Mouse (Mus musculus): ENCODE results near the gene Syn2. TPM values are rescaled to one million over a fixed set of nuclear protein-coding genes. Genes with fewer than 3 reads are reported as not detected.

The Syn2 gene
- polyA plus RNA-seq, 1 experiment from 2014 or later, result 1.0 TPM

- H3K4me1 ChIP-seq, result peaks cover 10% of the 10 kb centered on the region
- no peaks in the 10 kb centered on the region for H3K9me3 ChIP-seq
- H3K9ac ChIP-seq, result peak within 1 kb of the TSS; percentile 54; the same call in 1 of the 2 replicates
- peak within 1 kb of the TSS; percentile 20 for H3K4me3 ChIP-seq
- 38% methylated on average over 7 of the region's 10 CpGs for WGBS
- ATAC-seq (ENCODE audit: insufficient number of reproducible peaks, insufficient read depth, low FRiP score, low TSS enrichment, low read depth), result no peak
- H3K36me3 ChIP-seq, result no peaks in the 10 kb centered on the region
- H3K27me3 ChIP-seq, result peaks cover 9% of the 10 kb centered on the region
- H3K4me2 ChIP-seq, result peak within 1 kb of the TSS; percentile 58
- H3K27ac ChIP-seq, result no peak within 1 kb of the TSS
Measured at GRCm38 (mm10) chr6:115252099-115252873, 117.6 kb downstream of the Syn2 start, which contains the start of gene Timp4. Timp4 (minus strand) TSS chr6:115252205.

GRCm38 (mm10) chr6:115255171-115255570, 120.5 kb downstream of the Syn2 start:
- Histone ChIP-seq H3K4me1 (peaks cover 10% of the 10 kb centered on the region), H3K27ac (no peak overlapping the region), H3K9me3 (no peaks in the 10 kb centered on the region), H3K4me2 (no peak overlapping the region), H3K9ac (no peak overlapping the region), H3K4me3 (no peak overlapping the region), H3K27me3 (peaks cover 9% of the 10 kb centered on the region), H3K36me3 (no peaks in the 10 kb centered on the region)
- WGBS, result 80% methylated on average over 3 of the region's 3 CpGs
- ATAC-seq (ENCODE audit: insufficient number of reproducible peaks, insufficient read depth, low FRiP score, low TSS enrichment, low read depth), result no peak

GRCm38 (mm10) chr6:115260507-115260906, 125.8 kb downstream of the Syn2 start:
- H3K4me1 ChIP-seq, result no peaks in the 10 kb centered on the region

GRCm38 (mm10) chr6:115266791-115267190, 132.1 kb downstream of the Syn2 start:
- Histone ChIP-seq H3K9ac (no peak overlapping the region), H3K9me3 (no peaks in the 10 kb centered on the region), H3K4me1 (peaks cover 4% of the 10 kb centered on the region), H3K4me2 (no peak overlapping the region), H3K4me3 (no peak overlapping the region), H3K36me3 (no peaks in the 10 kb centered on the region), H3K27ac (no peak overlapping the region), H3K27me3 (peaks cover 6% of the 10 kb centered on the region; the same call in 1 of the 2 replicates)
- 68% methylated on average over 5 of the region's 5 CpGs for WGBS
- ATAC-seq (ENCODE audit: insufficient number of reproducible peaks, insufficient read depth, low FRiP score, low TSS enrichment, low read depth), result no peak

More at GRCm38 (mm10) chr6:115260507-115260906, 125.8 kb downstream of the Syn2 start:
- ATAC-seq (ENCODE audit: insufficient number of reproducible peaks, insufficient read depth, low FRiP score, low TSS enrichment, low read depth), result no peak
- H3K9me3 ChIP-seq, result no peaks in the 10 kb centered on the region
- 89% methylated on average over 3 of the region's 3 CpGs for WGBS
- H3K27me3 ChIP-seq, result no peaks in the 10 kb centered on the region
- no peak overlapping the region for H3K4me3 ChIP-seq
- H3K4me2 ChIP-seq, result no peak overlapping the region
- no peaks in the 10 kb centered on the region for H3K36me3 ChIP-seq
- no peak overlapping the region for H3K27ac ChIP-seq
- no peak overlapping the region for H3K9ac ChIP-seq

GRCm38 (mm10) chr6:115267916-115268315, 133.2 kb downstream of the Syn2 start:
- Histone ChIP-seq H3K4me3 (no peak overlapping the region), H3K9ac (no peak overlapping the region)

GRCm38 (mm10) chr6:115268551-115269385, 134.1 kb downstream of the Syn2 start:
- no peak for ATAC-seq (ENCODE audit: insufficient number of reproducible peaks, insufficient read depth, low FRiP score, low TSS enrichment, low read depth)
- no peak overlapping the region for H3K4me3 ChIP-seq
- H3K4me2 ChIP-seq, result no peak overlapping the region
- H3K27ac ChIP-seq, result no peak overlapping the region
- no peak overlapping the region for H3K9ac ChIP-seq
- H3K9me3 ChIP-seq, result no peaks in the 10 kb centered on the region
- peaks cover 9% of the 10 kb centered on the region; the same call in 1 of the 2 replicates for H3K27me3 ChIP-seq
- peaks cover 9% of the 10 kb centered on the region for H3K4me1 ChIP-seq
- WGBS, result 79% methylated on average over 10 of the region's 10 CpGs
- H3K36me3 ChIP-seq, result no peaks in the 10 kb centered on the region

More at GRCm38 (mm10) chr6:115267916-115268315, 133.2 kb downstream of the Syn2 start:
- peaks cover 9% of the 10 kb centered on the region; the same call in 1 of the 2 replicates for H3K27me3 ChIP-seq
- H3K4me1 ChIP-seq, result peaks cover 9% of the 10 kb centered on the region
- H3K36me3 ChIP-seq, result no peaks in the 10 kb centered on the region
- no peak overlapping the region for H3K27ac ChIP-seq
- no peak for ATAC-seq (ENCODE audit: insufficient number of reproducible peaks, insufficient read depth, low FRiP score, low TSS enrichment, low read depth)
- no peaks in the 10 kb centered on the region for H3K9me3 ChIP-seq
- no peak overlapping the region for H3K4me2 ChIP-seq
- 44% methylated on average over 2 of the region's 2 CpGs for WGBS

- no peak for ATAC-seq (ENCODE audit: insufficient number of reproducible peaks, insufficient read depth, low FRiP score, low TSS enrichment, low read depth)
Measured at GRCm38 (mm10) chr6:115269561-115269960, 134.9 kb downstream of the Syn2 start.

GRCm38 (mm10) chr6:115270085-115270484, 135.4 kb downstream of the Syn2 start:
- WGBS, result 53% methylated on average over 2 of the region's 2 CpGs
- Histone ChIP-seq H3K9me3 (no peaks in the 10 kb centered on the region), H3K9ac (no peak overlapping the region), H3K27me3 (peaks cover 9% of the 10 kb centered on the region; the same call in 1 of the 2 replicates), H3K4me3 (no peak overlapping the region), H3K36me3 (no peaks in the 10 kb centered on the region), H3K4me1 (peaks cover 9% of the 10 kb centered on the region), H3K4me2 (no peak overlapping the region), H3K27ac (no peak overlapping the region)
- ATAC-seq (ENCODE audit: insufficient number of reproducible peaks, insufficient read depth, low FRiP score, low TSS enrichment, low read depth), result no peak

More at GRCm38 (mm10) chr6:115269561-115269960, 134.9 kb downstream of the Syn2 start:
- Histone ChIP-seq H3K9me3 (no peaks in the 10 kb centered on the region), H3K27ac (no peak overlapping the region), H3K4me2 (no peak overlapping the region), H3K4me1 (peaks cover 9% of the 10 kb centered on the region), H3K27me3 (peaks cover 9% of the 10 kb centered on the region; the same call in 1 of the 2 replicates), H3K36me3 (no peaks in the 10 kb centered on the region), H3K9ac (no peak overlapping the region), H3K4me3 (no peak overlapping the region)
- WGBS, result 63% methylated on average over 5 of the region's 5 CpGs

GRCm38 (mm10) chr6:115271326-115271725, 136.6 kb downstream of the Syn2 start:
- no peak overlapping the region for H3K9ac ChIP-seq
- H3K4me1 ChIP-seq, result peaks cover 9% of the 10 kb centered on the region
- H3K27ac ChIP-seq, result no peak overlapping the region
- peaks cover 9% of the 10 kb centered on the region; the same call in 1 of the 2 replicates for H3K27me3 ChIP-seq
- H3K9me3 ChIP-seq, result no peaks in the 10 kb centered on the region
- H3K36me3 ChIP-seq, result no peaks in the 10 kb centered on the region
- no peak for ATAC-seq (ENCODE audit: insufficient number of reproducible peaks, insufficient read depth, low FRiP score, low TSS enrichment, low read depth)
- H3K4me3 ChIP-seq, result no peak overlapping the region
- WGBS, result 70% methylated on average over 3 of the region's 3 CpGs
- H3K4me2 ChIP-seq, result no peak overlapping the region

GRCm38 (mm10) chr6:115271866-115272271, 137.2 kb downstream of the Syn2 start:
- Histone ChIP-seq H3K4me1 (peaks cover 9% of the 10 kb centered on the region), H3K9ac (no peak overlapping the region), H3K4me2 (no peak overlapping the region), H3K36me3 (no peaks in the 10 kb centered on the region), H3K4me3 (no peak overlapping the region), H3K9me3 (no peaks in the 10 kb centered on the region), H3K27ac (no peak overlapping the region), H3K27me3 (peaks cover 12% of the 10 kb centered on the region; the same call in 1 of the 2 replicates)
- 18% methylated on average over 4 of the region's 4 CpGs for WGBS
- ATAC-seq (ENCODE audit: insufficient number of reproducible peaks, insufficient read depth, low FRiP score, low TSS enrichment, low read depth), result no peak

GRCm38 (mm10) chr6:115273346-115273745, 138.6 kb downstream of the Syn2 start:
- H3K9me3 ChIP-seq, result no peaks in the 10 kb centered on the region
- no peak for ATAC-seq (ENCODE audit: insufficient number of reproducible peaks, insufficient read depth, low FRiP score, low TSS enrichment, low read depth)
- whole genome bisulfite sequencing, result 80% methylated on average over 10 of the region's 10 CpGs
- H3K36me3 ChIP-seq, result no peaks in the 10 kb centered on the region
- peaks cover 9% of the 10 kb centered on the region; the same call in 1 of the 2 replicates for H3K27me3 ChIP-seq
- no peak overlapping the region for H3K27ac ChIP-seq
- no peak overlapping the region for H3K4me3 ChIP-seq
- no peak overlapping the region for H3K9ac ChIP-seq
- peaks cover 13% of the 10 kb centered on the region for H3K4me1 ChIP-seq
- no peak overlapping the region for H3K4me2 ChIP-seq
